Mouse (Mus musculus) megakaryocyte, embryonic 14.5 days (primary cell): ENCODE data around the gene Cpox. TPM values are rescaled to one million over a fixed set of nuclear protein-coding genes. Genes with fewer than 3 reads are reported as not detected.
A peak's percentile ranks its signal among the peaks of the same experiment; 100 is the strongest.

Experiments
- H3K27me3 ChIP-seq: replicated peaks from 2 replicates; pipeline ENCODE3; 2012; ENCODE audit warnings: inconsistent platforms
- H3K36me3 ChIP-seq: replicated peaks from 2 replicates; pipeline ENCODE3; 2012; ENCODE audit warnings: low read length, inconsistent platforms, mixed read lengths
- H3K4me1 ChIP-seq: 2 replicates; pipeline ENCODE4 v1.6.1; 2012; ENCODE audit warnings: inconsistent platforms
- H3K4me3 ChIP-seq: replicated peaks from 2 replicates; pipeline ENCODE3; 2012; ENCODE audit warnings: moderate library complexity, mild to moderate bottlenecking, inconsistent platforms
- H3K9me3 ChIP-seq: 2 replicates; pipeline ENCODE4 v1.6.1; 2012; ENCODE audit warnings: inconsistent platforms
- FLI1 ChIP-seq: IDR thresholded peaks from 2 replicates; pipeline ENCODE4 v1.6.1; 2012; ENCODE audit warnings: low read length, inconsistent platforms, mixed read lengths
- GATA1 ChIP-seq: IDR thresholded peaks from 3 replicates; pipeline ENCODE4 v1.6.1; 2012; ENCODE audit warnings: mixed read lengths, low read length, inconsistent platforms, borderline replicate concordance
- polyA plus RNA-seq: library from polyadenylated mRNA; stranded (reverse); fragments of >175 nt; gene quantifications from 2 replicates; pipeline ENCODE4 v1.2.3, GENCODE M21; 2012; ENCODE audit warnings: low replicate concordance; ENCODE audit not compliant: insufficient read depth

The Cpox gene
- polyA plus RNA-seq, 1 experiment = 14.3 TPM

DNA sequence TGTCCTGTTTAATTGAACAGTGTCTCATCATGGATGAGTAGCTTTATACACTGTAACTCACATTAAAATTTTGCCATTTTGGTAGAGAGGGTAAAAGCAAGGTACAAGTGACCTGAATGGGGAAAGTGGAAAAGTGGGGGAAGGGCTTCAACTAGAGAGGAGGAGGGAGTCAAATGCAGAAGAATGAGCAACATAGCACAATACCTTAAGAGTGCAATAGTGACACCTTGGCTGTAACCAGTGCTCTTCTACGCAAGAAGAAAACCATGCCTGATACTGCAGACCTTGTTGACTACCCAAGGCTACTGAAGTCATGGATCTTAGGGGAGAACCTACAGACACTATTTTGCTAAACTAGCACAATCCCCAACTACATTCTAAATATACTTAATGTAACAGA, 27.2 kb downstream of the Cpox start:
- peaks cover 3% of the 10 kb centered on the region; the same call in 1 of the 2 replicates for H3K4me1 ChIP-seq
- H3K36me3 ChIP-seq = no peaks in the 10 kb centered on the region
- H3K4me3 ChIP-seq = no peak overlapping the region
- no peaks in the 10 kb centered on the region for H3K27me3 ChIP-seq
- H3K9me3 ChIP-seq = no peaks in the 10 kb centered on the region
- no peak for TF ChIP-seq GATA1
- no peak for TF ChIP-seq FLI1

DNA sequence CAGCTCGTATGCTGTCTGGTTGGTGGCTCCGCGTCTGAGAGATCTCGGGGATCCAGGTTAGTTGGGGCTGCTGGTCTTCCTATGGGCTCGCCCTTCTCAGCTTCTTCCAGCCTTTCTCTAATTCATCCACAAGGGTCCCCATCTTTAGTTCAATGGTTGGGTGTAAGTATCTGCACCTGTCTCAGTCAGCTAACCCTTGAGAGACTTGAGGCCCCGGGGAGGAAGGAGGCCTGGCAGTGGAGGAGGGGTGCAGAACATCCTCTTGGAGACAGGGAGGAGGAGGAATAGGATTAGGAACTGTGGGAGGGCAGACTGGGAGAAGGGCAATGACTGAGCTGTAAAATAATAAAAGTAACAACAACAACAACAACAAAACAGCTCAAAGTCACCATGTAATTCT, 30.1 kb downstream of the Cpox start:
- Histone ChIP-seq H3K9me3 (no peaks in the 10 kb centered on the region), H3K36me3 (no peaks in the 10 kb centered on the region), H3K27me3 (no peaks in the 10 kb centered on the region), H3K4me3 (no peak overlapping the region), H3K4me1 (peaks cover 16% of the 10 kb centered on the region)
- no peak for TF ChIP-seq FLI1
- no peak for TF ChIP-seq GATA1

DNA sequence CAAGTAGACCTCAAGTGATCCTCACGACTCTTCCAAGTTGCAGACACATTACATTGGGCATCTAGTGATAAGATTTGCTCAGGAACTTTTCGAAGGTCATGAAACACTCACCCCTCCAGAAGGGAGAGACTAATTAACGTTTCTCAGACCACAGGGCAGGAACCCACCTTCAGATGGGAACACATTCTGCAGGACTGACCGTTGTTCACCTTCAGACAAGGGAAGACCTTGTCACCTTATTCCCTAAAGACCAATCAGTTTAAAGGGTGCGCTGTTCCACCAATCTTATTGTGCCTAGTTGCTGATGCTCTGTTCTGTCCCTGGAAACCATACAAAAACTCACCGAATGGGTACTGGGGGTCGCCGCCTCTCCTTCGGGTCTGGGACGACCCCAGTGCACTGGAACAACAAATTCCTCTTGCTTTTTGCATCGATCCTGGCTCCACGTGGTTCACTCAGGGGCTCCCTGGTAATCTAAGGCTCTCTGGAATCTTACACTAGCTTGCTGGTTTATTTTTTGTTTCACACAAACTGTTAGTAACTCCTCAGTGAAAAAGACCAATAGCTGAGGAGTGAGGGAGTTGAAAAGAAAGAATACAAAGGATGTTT, 30.8 kb downstream of the Cpox start:
- Histone ChIP-seq H3K4me1 (peaks cover 16% of the 10 kb centered on the region), H3K9me3 (no peaks in the 10 kb centered on the region), H3K27me3 (no peaks in the 10 kb centered on the region), H3K36me3 (no peaks in the 10 kb centered on the region), H3K4me3 (no peak overlapping the region)
- TF ChIP-seq FLI1 (no peak), GATA1 (no peak)

GRCm38 (mm10) chr16:58701779-58702178, 31.7 kb downstream of the Cpox start:
- H3K27me3 ChIP-seq = no peaks in the 10 kb centered on the region
- H3K36me3 ChIP-seq = no peaks in the 10 kb centered on the region
- H3K4me1 ChIP-seq = peaks cover 16% of the 10 kb centered on the region
- no peak overlapping the region for H3K4me3 ChIP-seq
- TF ChIP-seq GATA1 (no peak), FLI1 (no peak)
- H3K9me3 ChIP-seq = no peaks in the 10 kb centered on the region

- H3K4me1 ChIP-seq = peaks cover 19% of the 10 kb centered on the region
- H3K9me3 ChIP-seq = no peaks in the 10 kb centered on the region
- H3K27me3 ChIP-seq = no peaks in the 10 kb centered on the region
- no peak overlapping the region for H3K4me3 ChIP-seq
- no peak for TF ChIP-seq GATA1
- TF ChIP-seq FLI1 = no peak
- H3K36me3 ChIP-seq = no peaks in the 10 kb centered on the region
Observed at GRCm38 (mm10) chr16:58702329-58702932, 32.3 kb downstream of the Cpox start.

GRCm38 (mm10) chr16:58703382-58704124, 33.5 kb downstream of the Cpox start:
- peaks cover 30% of the 10 kb centered on the region for H3K4me1 ChIP-seq
- TF ChIP-seq FLI1 (no peak), GATA1 (no peak)
- H3K36me3 ChIP-seq = no peaks in the 10 kb centered on the region
- no peaks in the 10 kb centered on the region for H3K27me3 ChIP-seq
- no peaks in the 10 kb centered on the region for H3K9me3 ChIP-seq
- peak overlapping the region; percentile 20 for H3K4me3 ChIP-seq

- no peak overlapping the region for H3K4me3 ChIP-seq
- no peaks in the 10 kb centered on the region for H3K36me3 ChIP-seq
- H3K27me3 ChIP-seq = no peaks in the 10 kb centered on the region
- no peak for TF ChIP-seq FLI1
- H3K4me1 ChIP-seq = peaks cover 36% of the 10 kb centered on the region
- H3K9me3 ChIP-seq = no peaks in the 10 kb centered on the region
Observed at GRCm38 (mm10) chr16:58704999-58705398, 34.9 kb downstream of the Cpox start.

GRCm38 (mm10) chr16:58707276-58707905, 37.3 kb downstream of the Cpox start:
- Histone ChIP-seq H3K4me1 (peaks cover 37% of the 10 kb centered on the region), H3K36me3 (no peaks in the 10 kb centered on the region), H3K9me3 (no peaks in the 10 kb centered on the region), H3K4me3 (no peak overlapping the region), H3K27me3 (no peaks in the 10 kb centered on the region)
- TF ChIP-seq FLI1 (no peak), GATA1 (no peak)

- Histone ChIP-seq H3K4me1 (peaks cover 29% of the 10 kb centered on the region), H3K36me3 (no peaks in the 10 kb centered on the region), H3K9me3 (no peaks in the 10 kb centered on the region), H3K27me3 (no peaks in the 10 kb centered on the region), H3K4me3 (no peak overlapping the region)
- no peak for TF ChIP-seq FLI1
- TF ChIP-seq GATA1 = no peak
Observed at GRCm38 (mm10) chr16:58708601-58709475, 38.7 kb downstream of the Cpox start.

DNA sequence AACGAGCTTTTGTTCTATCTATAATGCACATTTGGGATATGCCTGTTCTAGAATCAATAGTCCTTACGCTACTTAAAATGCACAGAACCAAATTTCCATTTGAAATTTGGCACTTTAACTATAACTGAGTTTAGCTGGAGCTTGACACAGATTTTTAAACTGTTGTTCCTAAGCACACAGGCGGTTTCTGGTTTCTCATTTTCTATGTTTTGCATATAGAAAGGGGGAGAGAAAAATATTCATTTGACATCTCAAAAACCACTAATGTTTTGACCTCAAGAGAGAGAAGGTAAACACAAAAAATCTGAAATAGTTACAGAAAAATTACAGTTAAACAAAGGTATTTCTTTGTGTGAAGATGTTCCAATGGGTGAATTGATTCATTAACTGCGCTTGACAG, 39.4 kb downstream of the Cpox start:
- no peaks in the 10 kb centered on the region for H3K9me3 ChIP-seq
- peaks cover 28% of the 10 kb centered on the region for H3K4me1 ChIP-seq
- TF ChIP-seq GATA1 (no peak), FLI1 (no peak)

More for the DNA sequence above, 39.4 kb downstream of the Cpox start:
- no peaks in the 10 kb centered on the region for H3K36me3 ChIP-seq
- H3K4me3 ChIP-seq = no peak overlapping the region
- no peaks in the 10 kb centered on the region for H3K27me3 ChIP-seq
